8 mouse cellular contexts compared by ENCODE assay signal in genomic region chr5:135777796-135778470, GRCm38 (mm10). TPM values are rescaled to one million over a fixed set of nuclear protein-coding genes. Genes with fewer than 3 reads are reported as not detected.
DNase-seq lines count a peak whose midpoint lies in the region; ATAC-seq lines count a peak whose summit lies in the region.

Gene Styxl1 (minus strand): TSS chr5:135778385.

- WGBS in heart, embryonic 12.5 days = under 1% methylated on average over 45 of the region's 45 CpGs
- under 1% methylated on average over 43 of the region's 45 CpGs for WGBS in hindbrain, embryonic 14.5 days
- under 1% methylated on average over 45 of the region's 45 CpGs for WGBS in midbrain, embryonic 10.5 days

- H3K9me3 ChIP-seq in heart, embryonic 12.5 days (replicated peaks) = no peaks in the 10 kb centered on the region
- no peaks in the 10 kb centered on the region for H3K9me3 ChIP-seq in hindbrain, embryonic 14.5 days (ENCODE audit: control insufficient read depth, low read length)
- H3K9me3 ChIP-seq in midbrain, embryonic 10.5 days (replicated peaks) = no peaks in the 10 kb centered on the region

- H3K9ac ChIP-seq in heart, embryonic 12.5 days = peak within 1 kb of the TSS; percentile 97
- peak within 1 kb of the TSS; percentile 87 for H3K9ac ChIP-seq in hindbrain, embryonic 14.5 days

- peak within 1 kb of the TSS; percentile 99 for H3K27ac ChIP-seq in heart, embryonic 12.5 days (ENCODE audit: poor library complexity, severe bottlenecking)
- peak within 1 kb of the TSS; percentile 93 for H3K27ac ChIP-seq in brown adipose tissue, adult 24 weeks (replicated peaks; ENCODE audit: low read depth, low read length)
- H3K27ac ChIP-seq in hindbrain, embryonic 14.5 days = peak within 1 kb of the TSS; percentile 81
- peak within 1 kb of the TSS; percentile 97 for H3K27ac ChIP-seq in midbrain, embryonic 10.5 days (replicated peaks)

- H3K4me1 ChIP-seq in heart, embryonic 12.5 days (replicated peaks) = peaks cover 27% of the 10 kb centered on the region
- peaks cover 16% of the 10 kb centered on the region for H3K4me1 ChIP-seq in brown adipose tissue, adult 24 weeks (ENCODE audit: control insufficient read depth, insufficient read depth, insufficient read length, low read length)
- H3K4me1 ChIP-seq in hindbrain, embryonic 14.5 days (replicated peaks; ENCODE audit: control insufficient read depth, insufficient read depth, low read length) = peaks cover 20% of the 10 kb centered on the region
- peaks cover 34% of the 10 kb centered on the region for H3K4me1 ChIP-seq in midbrain, embryonic 10.5 days

- peak within 1 kb of the TSS; percentile 81 for H3K4me2 ChIP-seq in heart, embryonic 12.5 days
- H3K4me2 ChIP-seq in hindbrain, embryonic 14.5 days (replicated peaks) = peak within 1 kb of the TSS; percentile 89

- H3K36me3 ChIP-seq in heart, embryonic 12.5 days = peaks cover 25% of the 10 kb centered on the region
- H3K36me3 ChIP-seq in hindbrain, embryonic 14.5 days (replicated peaks; ENCODE audit: control insufficient read depth, insufficient read depth) = peaks cover 12% of the 10 kb centered on the region; the same call in 1 of the 2 replicates
- H3K36me3 ChIP-seq in midbrain, embryonic 10.5 days = peaks cover 26% of the 10 kb centered on the region

- intact Hi-C loops in heart, postnatal 25 days (cut with DNase I) = loop anchor here (5.0 kb wide), 1 partner anchor 91 kb away; no protein-coding TSS in a partner anchor
- intact Hi-C loops in left cerebral cortex, postnatal 25 days (cut with DNase I) = loop anchor here (5.0 kb wide), 1 partner anchor 386 kb away; the partner anchor contains the start of gene Pom121

- DNase-seq in heart, postnatal 25 days (ENCODE audit: low spot score) = no peak
- peak; percentile 49 for DNase-seq in 3T3-L1 (ENCODE audit: low read depth, low spot score)
- peak; percentile 51 for DNase-seq in hindbrain, embryonic 14.5 days (ENCODE audit: low spot score)
- no peak for DNase-seq in midbrain, embryonic 10.5 days (ENCODE audit: low spot score)
- DNase-seq in left cerebral cortex, postnatal 25 days (ENCODE audit: low spot score in 2 of 2) = no peak
- DNase-seq in testis, postnatal 14 days (ENCODE audit: low spot score) = no peak

- H3K27me3 ChIP-seq in heart, embryonic 12.5 days (replicated peaks) = no peaks in the 10 kb centered on the region
- no peaks in the 10 kb centered on the region for H3K27me3 ChIP-seq in hindbrain, embryonic 14.5 days (ENCODE audit: control insufficient read depth, insufficient read depth, low read length)
- 0 out of 2 replicates have a peak, but pooled peaks cover 7% of the 10 kb centered on the region for H3K27me3 ChIP-seq in midbrain, embryonic 10.5 days (ENCODE audit: low read depth, poor library complexity, severe bottlenecking)

- peak; percentile 22 for ATAC-seq in heart, embryonic 12.5 days (ENCODE audit: insufficient number of reproducible peaks, low FRiP score)
- peak; percentile 26 for ATAC-seq in hindbrain, embryonic 14.5 days (ENCODE audit: low FRiP score)

- H3K4me3 ChIP-seq in heart, embryonic 12.5 days = peak within 1 kb of the TSS; percentile 97
- H3K4me3 ChIP-seq in brown adipose tissue, adult 24 weeks (ENCODE audit: insufficient read depth, low read depth, low read length) = peak within 1 kb of the TSS; percentile 93
- peak within 1 kb of the TSS; percentile 55 for H3K4me3 ChIP-seq in hindbrain, embryonic 14.5 days (replicated peaks; ENCODE audit: low read length)
- H3K4me3 ChIP-seq in midbrain, embryonic 10.5 days = peak within 1 kb of the TSS; percentile 87

RNA-seq across cellular contexts. Expression of gene Styxl1, which starts in this region (rescaled TPM):
- not detected in 2 replicates for polyA plus RNA-seq in heart, embryonic 12.5 days (2016; fragmentation: Nextera tagmentation; extraction: Ambion mirVana)
- not detected for total RNA-seq in heart, postnatal 25 days (2021)
- not detected in 2 replicates for polyA plus RNA-seq in brown adipose tissue, adult 24 weeks (2012; ENCODE audit: insufficient read depth, insufficient read length, missing spikeins)
- polyA plus RNA-seq in hindbrain, embryonic 14.5 days (2014; fragmentation: Nextera tagmentation; extraction: Ambion mirVana) = 0.25 and 0.30 TPM in 2 replicates
- 0.41 TPM in 1 of 2 replicates, not detected in the other for polyA plus RNA-seq in midbrain, embryonic 10.5 days (2016; fragmentation: Nextera tagmentation; extraction: Ambion mirVana)
- total RNA-seq in left cerebral cortex, postnatal 25 days (2021) = not detected

Comparison
In these comparisons a context has a peak if more than half of its experiments do, and no peak if none do; other contexts are left out.
1. Peak in ATAC-seq, H3K4me3 ChIP-seq, H3K27ac ChIP-seq, H3K9ac ChIP-seq and H3K4me2 ChIP-seq in heart, embryonic 12.5 days; RNA of the gene not detected or under 1 TPM.
2. Peak in DNase-seq, ATAC-seq, H3K4me3 ChIP-seq, H3K27ac ChIP-seq, H3K9ac ChIP-seq and H3K4me2 ChIP-seq in hindbrain, embryonic 14.5 days; RNA of the gene not detected or under 1 TPM.